Mouse (Mus musculus) embryonic facial prominence, embryonic 15.5 days (tissue): ENCODE measurements around the gene Cyb5d1. TPM values are rescaled to one million over a fixed set of nuclear protein-coding genes. Genes with fewer than 3 reads are reported as not detected.

Experiments
- ATAC-seq: fragments of 200-750 bp; cut with Nextera tagmentation; 2 replicates; pipeline ENCODE4 v1.8.0; 2017; ENCODE audit warnings: low read depth, moderate TSS enrichment; ENCODE audit not compliant: insufficient number of reproducible peaks, low FRiP score, low TSS enrichment
- H3K27ac ChIP-seq: fragments of 300-500 bp; sonication (generic); replicated peaks from 2 replicates; pipeline ENCODE4 v1.5.1; 2015; ENCODE audit warnings: mild to moderate bottlenecking, inconsistent platforms
- H3K27me3 ChIP-seq: fragments of 300-500 bp; sonication (generic); 2 replicates; pipeline ENCODE4 v1.6.1; 2015; ENCODE audit warnings: inconsistent platforms
- H3K36me3 ChIP-seq: fragments of 300-500 bp; sonication (generic); 2 replicates; pipeline ENCODE4 v1.6.1; 2015; ENCODE audit warnings: mild to moderate bottlenecking, inconsistent platforms
- H3K4me1 ChIP-seq: fragments of 300-500 bp; sonication (generic); 2 replicates; pipeline ENCODE4 v1.6.1; 2015; ENCODE audit warnings: inconsistent platforms
- H3K4me2 ChIP-seq: fragments of 300-500 bp; sonication (generic); replicated peaks from 2 replicates; pipeline ENCODE4 v1.6.1; 2015; ENCODE audit warnings: mild to moderate bottlenecking, inconsistent platforms
- H3K4me3 ChIP-seq: fragments of 300-500 bp; sonication (generic); replicated peaks from 2 replicates; pipeline ENCODE4 v1.5.1; 2015; ENCODE audit warnings: mild to moderate bottlenecking, inconsistent platforms
- H3K9ac ChIP-seq: fragments of 300-500 bp; sonication (generic); 2 replicates; pipeline ENCODE4 v1.6.1; 2015; ENCODE audit warnings: inconsistent platforms
- H3K9me3 ChIP-seq: fragments of 300-500 bp; sonication (generic); replicated peaks from 2 replicates; pipeline ENCODE4 v1.6.1; 2016; ENCODE audit warnings: inconsistent platforms
- WGBS: fragments of 180-500 bp; shearing (Covaris S2); methylation state at CpG from one replicate; pipeline ENCODE4 v1.1.7; 2015; 5-methylcytosine and 5-hydroxymethylcytosine counted together
- polyA plus RNA-seq: library from polyadenylated mRNA; unstranded; fragments of >200 nt; fragmentation: Nextera tagmentation; extraction: Ambion mirVana; gene quantifications from 2 replicates; pipeline ENCODE4 v1.2.1, GENCODE M21; 2015

Cyb5d1 gene
- polyA plus RNA-seq, 1 experiment from 2014 or later, result 40.9 TPM

DNA sequence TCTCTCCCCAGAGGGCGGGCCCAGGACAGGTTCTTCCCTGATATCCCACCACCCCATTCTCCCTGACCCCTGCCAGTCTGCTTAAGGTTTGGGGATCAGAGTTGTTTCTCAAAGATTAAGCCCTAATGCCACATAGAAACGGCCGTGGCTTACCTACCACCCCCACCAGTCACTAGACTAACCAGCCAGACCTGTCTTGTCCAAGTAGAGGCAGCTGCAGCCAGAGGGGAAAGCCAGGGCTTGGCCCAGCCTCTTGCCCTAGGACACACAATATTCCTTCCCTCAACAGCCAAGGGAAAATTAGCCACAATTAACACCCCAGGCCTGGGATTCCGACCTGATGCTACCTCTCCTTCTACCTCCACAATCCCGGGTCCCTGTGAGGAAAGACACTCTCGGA is 29.7 kb downstream of the Cyb5d1 start:
- H3K4me3 ChIP-seq, result peak overlapping the region; percentile 85
- peak overlapping the region; percentile 90 for H3K4me2 ChIP-seq
- H3K9ac ChIP-seq, result peak overlapping the region; percentile 33; the same call in 1 of the 2 replicates
- ATAC-seq, result no peak
- no peaks in the 10 kb centered on the region for H3K27me3 ChIP-seq
- peaks cover 60% of the 10 kb centered on the region for H3K4me1 ChIP-seq
- H3K36me3 ChIP-seq, result peaks cover 33% of the 10 kb centered on the region
- 9% methylated on average over 6 of the region's 6 CpGs for WGBS
- peak overlapping the region; percentile 99 for H3K27ac ChIP-seq
- no peaks in the 10 kb centered on the region for H3K9me3 ChIP-seq

DNA sequence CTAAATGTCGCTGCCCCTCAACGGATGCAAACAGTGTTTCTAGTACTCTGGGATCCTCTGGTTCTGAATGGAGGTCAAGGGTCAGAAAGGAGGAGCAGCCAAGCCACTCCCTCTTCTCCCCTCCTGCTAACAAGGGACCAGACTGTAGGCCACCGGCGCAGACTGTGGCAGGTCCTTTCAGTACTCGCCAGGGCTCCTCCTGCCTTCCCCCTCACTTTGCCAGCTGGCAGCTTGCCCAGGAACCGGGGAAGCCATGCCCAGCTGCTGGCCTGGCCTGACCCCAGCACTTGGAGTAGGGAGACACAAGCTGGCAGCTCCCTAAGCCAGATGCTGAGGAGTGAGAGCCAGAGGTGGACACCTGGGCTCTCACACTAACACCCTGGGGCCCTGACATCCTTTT is 30.5 kb downstream of the Cyb5d1 start:
- Histone ChIP-seq H3K36me3 (peaks cover 41% of the 10 kb centered on the region), H3K9ac (no peak overlapping the region), H3K27ac (peak overlapping the region; percentile 99), H3K4me3 (peak overlapping the region; percentile 85), H3K27me3 (no peaks in the 10 kb centered on the region), H3K9me3 (no peaks in the 10 kb centered on the region), H3K4me1 (peaks cover 56% of the 10 kb centered on the region), H3K4me2 (peak overlapping the region; percentile 90)
- peak; percentile 34; the same call in 1 of the 2 replicates for ATAC-seq
- WGBS, result 5% methylated on average over 6 of the region's 6 CpGs

DNA sequence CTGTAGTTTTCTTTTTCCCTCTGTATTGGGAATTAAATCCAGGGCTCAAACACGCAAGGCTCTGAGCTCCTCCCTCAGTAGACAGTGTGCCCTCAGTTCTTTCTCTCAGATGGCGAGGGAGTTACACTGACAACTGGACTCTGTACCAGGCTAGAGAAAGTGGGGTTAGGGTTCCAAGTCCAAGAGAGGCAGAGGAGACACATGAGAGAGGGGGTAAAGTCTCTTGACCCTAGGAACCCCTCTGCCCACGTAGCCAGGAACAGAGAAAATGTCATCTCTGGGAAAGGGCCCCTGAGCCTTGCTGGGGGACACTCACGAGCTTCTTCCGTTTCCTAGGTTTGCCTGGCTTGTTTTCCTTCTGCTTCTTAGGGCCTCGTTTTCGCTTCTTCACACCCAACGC is 31.1 kb downstream of the Cyb5d1 start:
- Histone ChIP-seq H3K27ac (peak overlapping the region; percentile 99), H3K4me1 (peaks cover 56% of the 10 kb centered on the region), H3K36me3 (peaks cover 47% of the 10 kb centered on the region), H3K9ac (0 out of 2 replicates have a peak overlapping the region, but pooled peaks have one; percentile 0), H3K9me3 (no peaks in the 10 kb centered on the region), H3K27me3 (no peaks in the 10 kb centered on the region), H3K4me3 (peak overlapping the region; percentile 85; the same call in 1 of the 2 replicates), H3K4me2 (peak overlapping the region; percentile 90)
- no peak for ATAC-seq
- WGBS, result 39% methylated on average over 8 of the region's 8 CpGs

DNA sequence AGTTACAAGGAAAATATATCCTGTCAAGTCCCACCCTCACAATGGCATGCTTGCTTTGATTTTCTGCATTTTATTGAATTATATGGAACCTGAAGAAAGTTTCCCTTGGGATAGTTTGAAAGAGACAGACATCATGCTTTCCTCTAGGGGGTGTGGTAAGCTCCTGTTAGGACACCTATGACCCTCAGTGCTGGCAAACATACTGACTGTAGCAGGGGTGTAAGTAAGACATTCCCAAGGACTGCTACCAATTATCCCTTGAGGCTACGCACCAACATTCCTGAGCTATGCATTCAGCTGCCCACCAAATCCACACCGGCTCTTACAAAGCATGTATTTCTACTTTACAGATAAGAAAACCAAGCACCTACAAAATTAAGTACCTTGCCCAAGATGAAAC is 33.0 kb downstream of the Cyb5d1 start:
- H3K36me3 ChIP-seq, result peaks cover 66% of the 10 kb centered on the region
- H3K4me2 ChIP-seq, result no peak overlapping the region
- H3K27ac ChIP-seq, result peak overlapping the region; percentile 51
- H3K9ac ChIP-seq, result no peak overlapping the region
- H3K4me1 ChIP-seq, result peaks cover 49% of the 10 kb centered on the region
- no peak for ATAC-seq
- H3K4me3 ChIP-seq, result no peak overlapping the region
- 22% methylated on average over 2 of the region's 2 CpGs for WGBS
- H3K27me3 ChIP-seq, result no peaks in the 10 kb centered on the region
- H3K9me3 ChIP-seq, result no peaks in the 10 kb centered on the region

DNA sequence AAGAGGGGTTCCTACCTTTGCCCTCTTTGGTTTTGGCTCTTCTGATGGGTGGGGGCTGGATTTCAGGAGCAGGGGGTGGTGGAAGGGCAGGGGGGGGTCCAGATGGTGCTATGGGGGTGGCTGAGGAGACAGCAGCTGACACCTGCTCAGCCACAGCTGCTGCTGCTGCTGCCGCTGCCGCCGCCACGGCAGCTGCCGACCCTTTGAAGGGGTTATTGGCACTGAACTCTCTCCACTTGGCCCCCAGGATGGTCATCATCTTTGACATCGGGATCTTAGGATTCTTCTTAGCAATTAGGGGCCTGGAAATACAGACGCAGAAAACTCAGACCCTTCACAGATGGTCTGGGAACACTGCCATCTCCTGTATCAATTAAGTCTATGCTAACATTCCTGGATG is 33.4 kb downstream of the Cyb5d1 start:
- Histone ChIP-seq H3K9me3 (no peaks in the 10 kb centered on the region), H3K4me3 (no peak overlapping the region), H3K36me3 (peaks cover 70% of the 10 kb centered on the region), H3K4me1 (peaks cover 49% of the 10 kb centered on the region), H3K27ac (no peak overlapping the region), H3K9ac (no peak overlapping the region), H3K27me3 (no peaks in the 10 kb centered on the region), H3K4me2 (no peak overlapping the region)
- ATAC-seq, result no peak
- WGBS, result 31% methylated on average over 7 of the region's 7 CpGs

DNA sequence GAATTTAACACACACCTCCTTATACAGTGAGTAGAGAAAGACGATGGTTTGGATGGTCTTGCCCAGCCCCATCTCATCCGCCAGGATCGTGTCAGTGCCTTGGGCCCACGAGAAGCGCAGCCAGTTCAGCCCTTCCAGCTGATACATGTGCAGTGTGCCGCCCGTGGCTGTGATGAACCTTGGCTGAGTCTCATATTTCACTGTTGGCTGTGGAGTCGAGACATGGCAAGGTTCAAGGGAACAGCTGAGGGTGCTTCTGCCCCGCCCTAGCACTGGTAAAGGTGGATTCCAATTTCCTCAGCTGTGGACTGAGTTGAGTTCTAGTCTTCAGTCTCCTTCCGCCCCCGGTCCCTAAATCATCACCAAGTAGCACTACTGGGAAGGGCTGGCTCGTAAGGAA is 37.7 kb downstream of the Cyb5d1 start:
- no peak overlapping the region for H3K4me2 ChIP-seq
- no peak overlapping the region for H3K4me3 ChIP-seq
- no peak overlapping the region for H3K9ac ChIP-seq
- no peaks in the 10 kb centered on the region for H3K9me3 ChIP-seq
- H3K4me1 ChIP-seq, result peaks cover 12% of the 10 kb centered on the region
- ATAC-seq, result no peak
- H3K27ac ChIP-seq, result no peak overlapping the region
- peaks cover 96% of the 10 kb centered on the region for H3K36me3 ChIP-seq
- no peaks in the 10 kb centered on the region for H3K27me3 ChIP-seq
- WGBS, result 80% methylated on average over 12 of the region's 12 CpGs

DNA sequence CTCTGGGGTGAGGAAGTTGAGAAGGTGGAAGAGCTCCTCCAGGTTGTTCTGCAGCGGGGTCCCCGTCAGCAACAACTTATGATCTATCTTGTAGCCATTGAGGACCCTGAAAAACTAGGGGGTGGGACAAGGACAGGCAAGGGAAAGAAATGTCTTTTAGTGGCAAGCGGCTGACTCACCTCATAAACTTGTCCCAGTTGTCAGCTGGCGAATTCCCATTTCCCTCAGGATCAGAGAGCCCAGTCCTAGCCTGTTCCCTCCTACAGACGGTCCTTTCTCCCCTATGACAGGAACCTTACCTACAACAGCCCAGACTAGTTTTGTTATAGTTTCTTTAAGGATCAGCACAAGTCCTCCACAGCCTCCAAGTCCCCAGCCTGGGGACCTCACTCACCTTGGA is 38.9 kb downstream of the Cyb5d1 start:
- Histone ChIP-seq H3K27me3 (no peaks in the 10 kb centered on the region), H3K36me3 (peaks cover 98% of the 10 kb centered on the region), H3K9me3 (no peaks in the 10 kb centered on the region), H3K4me2 (no peak overlapping the region), H3K27ac (no peak overlapping the region), H3K9ac (no peak overlapping the region), H3K4me3 (no peak overlapping the region), H3K4me1 (0 out of 2 replicates have a peak, but pooled peaks cover 3% of the 10 kb centered on the region)
- WGBS, result 91% methylated on average over 5 of the region's 5 CpGs
- ATAC-seq, result no peak

DNA sequence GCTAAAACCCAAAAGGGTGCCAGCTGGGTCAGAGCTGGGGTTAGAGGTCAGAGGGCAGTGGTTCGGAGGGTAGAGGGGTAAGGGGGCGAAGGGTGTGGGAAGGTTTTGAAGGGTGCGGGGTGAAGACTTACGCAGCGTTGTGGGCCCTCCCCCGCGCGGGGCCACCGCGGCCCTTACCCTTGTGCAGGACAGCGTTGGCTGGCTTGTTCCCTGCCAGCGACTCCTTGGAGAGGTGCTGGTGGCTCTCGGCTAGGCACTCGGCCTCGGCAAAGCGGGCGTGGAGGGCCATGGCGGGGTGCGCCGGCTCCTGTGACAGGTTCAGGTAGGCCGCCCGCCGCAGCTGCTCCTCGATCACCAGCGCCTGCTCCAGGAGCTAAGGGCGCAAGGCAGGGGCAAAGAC is 49.0 kb downstream of the Cyb5d1 start:
- ATAC-seq, result no peak
- no peak overlapping the region for H3K4me3 ChIP-seq
- no peaks in the 10 kb centered on the region for H3K9me3 ChIP-seq
- H3K36me3 ChIP-seq, result peaks cover 87% of the 10 kb centered on the region
- H3K9ac ChIP-seq, result no peak overlapping the region
- no peak overlapping the region for H3K27ac ChIP-seq
- peaks cover 2% of the 10 kb centered on the region for H3K4me1 ChIP-seq
- WGBS, result 86% methylated on average over 26 of the region's 26 CpGs
- no peaks in the 10 kb centered on the region for H3K27me3 ChIP-seq
- H3K4me2 ChIP-seq, result no peak overlapping the region

Other genes with a start within 250 kb of the Cyb5d1 start
- 28.7 and 30.5 TPM in 2 replicates for gene Alox12b, start 238.6 kb downstream of the Cyb5d1 start, polyA plus RNA-seq
- 0.27 and 0.88 TPM in 2 replicates for gene Alox8, start 197.8 kb downstream of the Cyb5d1 start, polyA plus RNA-seq
- gene Gucy2e, start 158.6 kb downstream of the Cyb5d1 start, polyA plus RNA-seq, result 0.41 and 0.53 TPM in 2 replicates
- 22.6 and 27.8 TPM in 2 replicates for gene Cntrob, start 71.9 kb downstream of the Cyb5d1 start, polyA plus RNA-seq
- gene Trappc1, start 71.7 kb downstream of the Cyb5d1 start, polyA plus RNA-seq, result 150 and 156 TPM in 2 replicates
- gene Kcnab3, start 69.4 kb downstream of the Cyb5d1 start, polyA plus RNA-seq, result 2.8 and 3.0 TPM in 2 replicates
- 24.5 and 24.7 TPM in 2 replicates for gene Rnf227, start 55.2 kb downstream of the Cyb5d1 start, polyA plus RNA-seq
- gene Chd3, start 26.2 kb downstream of the Cyb5d1 start, polyA plus RNA-seq, result 88.3 and 91.8 TPM in 2 replicates
- 150 and 158 TPM in 2 replicates for gene Naa38, start 144 bp downstream of the Cyb5d1 start, polyA plus RNA-seq
- gene Tmem88, start 2.6 kb upstream of the Cyb5d1 start, polyA plus RNA-seq, result 19.5 and 20.0 TPM in 2 replicates
- gene Kdm6b, start 18.0 kb upstream of the Cyb5d1 start, polyA plus RNA-seq, result 35.5 and 37.2 TPM in 2 replicates
- 4.9 and 8.3 TPM in 2 replicates for gene Dnah2, start 153.5 kb upstream of the Cyb5d1 start, polyA plus RNA-seq
- gene Efnb3, start 164.6 kb upstream of the Cyb5d1 start, polyA plus RNA-seq, result 29.0 and 31.5 TPM in 2 replicates
- 25.0 and 26.5 TPM in 2 replicates for gene Wrap53, start 184.6 kb upstream of the Cyb5d1 start, polyA plus RNA-seq
- gene Trp53, start 184.7 kb upstream of the Cyb5d1 start, polyA plus RNA-seq, result 134 and 141 TPM in 2 replicates
- gene Atp1b2, start 210.3 kb upstream of the Cyb5d1 start, polyA plus RNA-seq, result 12.4 and 13.4 TPM in 2 replicates
- not detected in 2 replicates for gene Shbg, start 222.3 kb upstream of the Cyb5d1 start, polyA plus RNA-seq
- gene Sat2, start 226.4 kb upstream of the Cyb5d1 start, polyA plus RNA-seq, result 19.8 and 22.5 TPM in 2 replicates
- 33.4 and 34.2 TPM in 2 replicates for gene Fxr2, start 237.4 kb upstream of the Cyb5d1 start, polyA plus RNA-seq